ENCODE assay signal across 35 mouse cellular contexts in the genomic region with DNA sequence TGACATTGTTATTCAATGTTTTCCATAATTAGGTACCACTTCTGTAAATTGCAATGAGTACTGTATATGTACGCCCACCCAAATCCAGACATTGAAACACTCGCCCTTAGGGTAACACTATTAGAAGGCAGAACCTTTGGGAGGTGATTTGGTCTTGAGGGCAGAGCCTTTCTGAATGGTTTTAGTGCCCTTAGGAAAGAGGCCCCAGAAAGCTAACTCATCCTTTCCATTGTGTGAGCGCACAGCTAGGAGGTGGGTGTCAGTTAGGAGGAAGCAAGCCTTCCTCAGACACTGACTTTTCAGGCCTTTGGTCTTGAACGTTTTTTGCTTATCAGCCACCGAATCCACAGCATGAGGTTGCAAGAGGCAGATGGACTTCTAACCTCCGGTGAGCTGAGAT.
"Had no signal": no experiment of that assay in that cellular context is flagged by ENCODE, and none has a peak within 500 bp of the region (broad histone marks: within the 10 kb centered on the region; RNA-seq: fewer than 3 reads in every experiment).

No protein-coding gene starts in this region.

- H3K9me3 ChIP-seq: heart, embryonic 10.5 days; heart, embryonic 12.5 days; heart, embryonic 13.5 days; heart, embryonic 15.5 days; hindbrain, embryonic 10.5 days; hindbrain, embryonic 12.5 days; hindbrain, embryonic 13.5 days; hindbrain, embryonic 15.5 days; intestine, embryonic 15.5 days; kidney, embryonic 15.5 days had no signal

- H3K4me2 ChIP-seq: heart, embryonic 11.5 days; heart, embryonic 12.5 days; heart, embryonic 13.5 days; heart, embryonic 15.5 days; hindbrain, embryonic 12.5 days; hindbrain, embryonic 13.5 days; hindbrain, embryonic 14.5 days; hindbrain, embryonic 15.5 days; intestine, embryonic 15.5 days; kidney, embryonic 15.5 days had no signal

- DNase-seq: heart, postnatal 10 days; heart, postnatal 14 days; heart, postnatal 36 days; heart, postnatal 4 days; kidney, adult 11 months; kidney, adult 18-20 months; kidney, adult 2 months; kidney, adult 8-10 months; kidney, adult 9 months; kidney, postnatal 10 days; kidney, postnatal 14 days; kidney, postnatal 25 days; kidney, postnatal 36 days; kidney, postnatal 4 days; layer of hippocampus, adult 9-11 months; layer of hippocampus, postnatal 36 days had no signal

- H3K4me1 ChIP-seq: heart, embryonic 10.5 days; heart, embryonic 12.5 days; heart, embryonic 13.5 days; heart, embryonic 15.5 days; intestine, embryonic 15.5 days had no signal

- ATAC-seq: hindbrain, embryonic 16.5 days; hindbrain, postnatal 0 days; inflammation-experienced regulatory T-cells, adult 6 months; intestine, embryonic 15.5 days; intestine, embryonic 16.5 days; intestine, postnatal 0 days had no signal

- H3K4me3 ChIP-seq: heart, embryonic 10.5 days; heart, embryonic 12.5 days; heart, embryonic 13.5 days; heart, embryonic 15.5 days; hindbrain, embryonic 10.5 days; hindbrain, embryonic 12.5 days; hindbrain, embryonic 13.5 days; hindbrain, embryonic 15.5 days; intestine, embryonic 15.5 days; kidney, embryonic 15.5 days; layer of hippocampus, adult 2 months had no signal

- H3K36me3 ChIP-seq: heart, embryonic 10.5 days; heart, embryonic 12.5 days; heart, embryonic 13.5 days; heart, embryonic 15.5 days; hindbrain, embryonic 10.5 days; hindbrain, embryonic 12.5 days; hindbrain, embryonic 13.5 days; hindbrain, embryonic 15.5 days; intestine, embryonic 15.5 days; kidney, embryonic 15.5 days had no signal

- H3K27ac ChIP-seq: heart, embryonic 10.5 days; heart, embryonic 13.5 days; heart, embryonic 15.5 days; hindbrain, embryonic 10.5 days; hindbrain, embryonic 12.5 days; hindbrain, embryonic 13.5 days; hindbrain, embryonic 14.5 days; hindbrain, embryonic 15.5 days; hindbrain, postnatal 0 days; intestine, embryonic 15.5 days; kidney, embryonic 15.5 days; kidney, postnatal 0 days; layer of hippocampus, adult 2 months had no signal

- H3K27me3 ChIP-seq: hindbrain, embryonic 13.5 days; hindbrain, embryonic 15.5 days; intestine, embryonic 15.5 days had no signal

- H3K9ac ChIP-seq: heart, embryonic 12.5 days; heart, embryonic 13.5 days; heart, embryonic 15.5 days; hindbrain, embryonic 12.5 days; hindbrain, embryonic 13.5 days; hindbrain, embryonic 14.5 days; hindbrain, embryonic 15.5 days; intestine, embryonic 15.5 days; kidney, embryonic 15.5 days had no signal
